8 mouse cellular contexts compared by ENCODE assay signal in genomic region chr10:23348893-23349391, GRCm38 (mm10). TPM values are rescaled to one million over a fixed set of nuclear protein-coding genes. Genes with fewer than 3 reads are reported as not detected.
DNase-seq lines count a peak whose midpoint lies in the region; ATAC-seq lines count a peak whose summit lies in the region.

No protein-coding gene starts in this region.

- under 1% methylated on average over 22 of the region's 22 CpGs for WGBS in liver, embryonic 11.5 days

- H3K36me3 ChIP-seq in liver, embryonic 11.5 days (ENCODE audit: control insufficient read depth, insufficient read depth, low read length): no peaks in the 10 kb centered on the region

- H3K4me2 ChIP-seq in liver, embryonic 11.5 days: peak overlapping the region; percentile 72

- DNase-seq in cerebellum, postnatal 10 days: peak; percentile 25 to 34
- no peak for DNase-seq in cerebellum, adult 11 months
- peak; percentile 7 for DNase-seq in right cerebral cortex, postnatal 4 days
- DNase-seq in right cerebral cortex, postnatal 14 days: no peak
- peak; percentile 50 for DNase-seq in liver, embryonic 11.5 days (ENCODE audit: low spot score)
- DNase-seq in yolk sac, embryonic 10.5 days (ENCODE audit: low spot score): peak; percentile 6
- DNase-seq in layer of hippocampus, adult 8-10 months (ENCODE audit: low spot score in 2 of 2): no peak

- peaks cover 37% of the 10 kb centered on the region for H3K27me3 ChIP-seq in liver, embryonic 11.5 days (replicated peaks; ENCODE audit: control insufficient read depth, insufficient read depth, low read length)

- no peak overlapping the region for H3K9ac ChIP-seq in liver, embryonic 11.5 days (ENCODE audit: low read depth, low read length)

- no peaks in the 10 kb centered on the region for H3K9me3 ChIP-seq in liver, embryonic 11.5 days (ENCODE audit: control insufficient read depth, low read length)

- no peak overlapping the region for H3K27ac ChIP-seq in liver, embryonic 11.5 days (ENCODE audit: low read depth, low read length)

- ATAC-seq in granulocyte monocyte progenitor cell, adult 5-6 weeks (replicated peaks; ENCODE audit: poor library complexity, severe bottlenecking): peak; percentile 14; the same call in 1 of the 2 replicates
- ATAC-seq in liver, embryonic 11.5 days (replicated peaks; ENCODE audit: low FRiP score): no peak

- H3K4me1 ChIP-seq in liver, embryonic 11.5 days (replicated peaks; ENCODE audit: control insufficient read depth, insufficient read depth, low read length): 0 out of 2 replicates have a peak, but pooled peaks cover 2% of the 10 kb centered on the region

- H3K4me3 ChIP-seq in liver, embryonic 11.5 days (ENCODE audit: low read depth, low read length): peak overlapping the region; percentile 54

RNA-seq across cellular contexts. Expression of gene Eya4, which starts 1.6 kb away (rescaled TPM):
- total RNA-seq in granulocyte monocyte progenitor cell, adult 5-6 weeks (2014; fragmentation: Nextera tagmentation): not detected in 2 replicates
- total RNA-seq in granulocyte monocyte progenitor cell, adult 5-6 weeks (2017): 0.09 TPM in 1 of 2 replicates, not detected in the other
- 0.77 and 0.78 TPM in 2 replicates for polyA plus RNA-seq in liver, embryonic 11.5 days (2014; fragmentation: Nextera tagmentation; extraction: Ambion mirVana)
- 1 to 10 TPM; 4.5 to 7.2 (median 6.0) TPM for total RNA-seq in layer of hippocampus, adult 8-10 months (2022)

Comparison
In these comparisons a context has a peak if more than half of its experiments do, and no peak if none do; other contexts are left out.
1. DNase-seq: peak in cerebellum, postnatal 10 days (2 of 2), right cerebral cortex, postnatal 4 days (single experiment), liver, embryonic 11.5 days (single experiment) and yolk sac, embryonic 10.5 days (single experiment); none in cerebellum, adult 11 months (single experiment), right cerebral cortex, postnatal 14 days (single experiment) and layer of hippocampus, adult 8-10 months (0 of 2).
2. RNA of gene Eya4, which starts 1.6 kb away (total RNA-seq): 4.5 to 7.2 TPM in layer of hippocampus, adult 8-10 months; 0.09 TPM in granulocyte monocyte progenitor cell, adult 5-6 weeks; every median in the first group is over 4 times any median in the second.